Mouse (Mus musculus) hindbrain, embryonic 11.5 days (tissue): Measurements from ENCODE around the gene Abcb4. TPM values are rescaled to one million over a fixed set of nuclear protein-coding genes. Genes with fewer than 3 reads are reported as not detected.

Source experiments
- ATAC-seq: fragments of 200-750 bp; cut with Nextera tagmentation; 2 replicates; pipeline ENCODE4 v1.8.0; 2017; ENCODE audit warnings: mild to moderate bottlenecking, moderate TSS enrichment, moderate library complexity; ENCODE audit not compliant: low FRiP score
- DNase-seq: peaks from one replicate; pipeline ENCODE4 v3.0.0-alpha.2; 2015; ENCODE audit warnings: low spot score
- H3K27ac ChIP-seq: fragments of 300-500 bp; sonication (generic); 2 replicates; pipeline ENCODE4 v1.5.1; 2014; ENCODE audit warnings: mild to moderate bottlenecking, low read depth, low read length
- H3K27me3 ChIP-seq: fragments of 300-500 bp; sonication (generic); 2 replicates; pipeline ENCODE4 v1.6.1; 2014; ENCODE audit warnings: mild to moderate bottlenecking, low read length, moderate library complexity, mixed read lengths; ENCODE audit not compliant: control insufficient read depth, insufficient read depth
- H3K36me3 ChIP-seq: fragments of 300-500 bp; sonication (generic); 2 replicates; pipeline ENCODE4 v1.6.1; 2014; ENCODE audit warnings: mild to moderate bottlenecking, low read length, moderate library complexity, mixed read lengths; ENCODE audit not compliant: control insufficient read depth, insufficient read depth
- H3K4me1 ChIP-seq: fragments of 300-500 bp; sonication (generic); replicated peaks from 2 replicates; pipeline ENCODE4 v1.6.1; 2014; ENCODE audit warnings: low read length, mixed read lengths; ENCODE audit not compliant: control insufficient read depth, insufficient read depth
- H3K4me2 ChIP-seq: fragments of 300-500 bp; sonication (generic); replicated peaks from 2 replicates; pipeline ENCODE4 v1.6.1; 2014; ENCODE audit warnings: mild to moderate bottlenecking, low read depth, low read length
- H3K4me3 ChIP-seq: fragments of 300-500 bp; sonication (generic); 2 replicates; pipeline ENCODE4 v1.5.1; 2014; ENCODE audit warnings: low read depth, low read length
- H3K9ac ChIP-seq: fragments of 300-500 bp; sonication (generic); 2 replicates; pipeline ENCODE4 v1.6.1; 2014; ENCODE audit warnings: low read depth, low read length
- H3K9me3 ChIP-seq: fragments of 300-500 bp; sonication (generic); 2 replicates; pipeline ENCODE4 v1.6.1; 2016; ENCODE audit warnings: low read length; ENCODE audit not compliant: control insufficient read depth
- WGBS: fragments of 180-500 bp; shearing (Covaris S2); extraction: QIAGEN DNeasy Blood & Tissue Kit; methylation state at CpG from one replicate; pipeline ENCODE4 v1.1.7; 2014; 5-methylcytosine and 5-hydroxymethylcytosine counted together
- polyA plus RNA-seq: library from polyadenylated mRNA; unstranded; fragments of >200 nt; fragmentation: Nextera tagmentation; extraction: Ambion mirVana; gene quantifications from 2 replicates; pipeline ENCODE4 v1.2.1, GENCODE M21; 2014

The Abcb4 gene
- polyA plus RNA-seq, 1 experiment from 2014 or later, result 0.37 TPM

DNA sequence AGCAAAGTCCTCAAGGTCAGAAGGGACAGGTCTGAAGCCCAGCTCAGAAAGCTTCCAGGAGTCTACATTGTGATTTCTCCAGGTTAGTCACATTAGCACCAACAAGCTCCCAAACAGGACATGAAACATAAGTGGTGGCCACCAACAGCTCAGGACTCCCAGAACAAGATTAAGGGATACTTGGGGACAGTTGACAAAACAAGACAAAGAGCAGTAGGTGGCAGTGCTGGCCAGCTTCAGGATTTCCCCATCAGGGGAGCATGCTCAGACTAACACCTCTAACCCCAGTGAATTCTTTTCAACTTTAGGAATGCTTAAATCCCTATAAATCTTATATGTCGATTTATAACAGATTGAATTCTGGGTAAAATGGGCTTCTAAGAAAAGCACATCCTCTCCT lies 25.5 kb upstream of the Abcb4 start:
- Histone ChIP-seq H3K4me1 (no peaks in the 10 kb centered on the region), H3K27ac (no peak overlapping the region), H3K4me3 (no peak overlapping the region), H3K9me3 (no peaks in the 10 kb centered on the region), H3K36me3 (no peaks in the 10 kb centered on the region), H3K4me2 (no peak overlapping the region), H3K27me3 (no peaks in the 10 kb centered on the region), H3K9ac (no peak overlapping the region)
- no peak; the same call in 1 of the 2 replicates for ATAC-seq
- WGBS, result 11% methylated on average over 1 of the region's 1 CpGs
- peak; percentile 36 for DNase-seq

DNA sequence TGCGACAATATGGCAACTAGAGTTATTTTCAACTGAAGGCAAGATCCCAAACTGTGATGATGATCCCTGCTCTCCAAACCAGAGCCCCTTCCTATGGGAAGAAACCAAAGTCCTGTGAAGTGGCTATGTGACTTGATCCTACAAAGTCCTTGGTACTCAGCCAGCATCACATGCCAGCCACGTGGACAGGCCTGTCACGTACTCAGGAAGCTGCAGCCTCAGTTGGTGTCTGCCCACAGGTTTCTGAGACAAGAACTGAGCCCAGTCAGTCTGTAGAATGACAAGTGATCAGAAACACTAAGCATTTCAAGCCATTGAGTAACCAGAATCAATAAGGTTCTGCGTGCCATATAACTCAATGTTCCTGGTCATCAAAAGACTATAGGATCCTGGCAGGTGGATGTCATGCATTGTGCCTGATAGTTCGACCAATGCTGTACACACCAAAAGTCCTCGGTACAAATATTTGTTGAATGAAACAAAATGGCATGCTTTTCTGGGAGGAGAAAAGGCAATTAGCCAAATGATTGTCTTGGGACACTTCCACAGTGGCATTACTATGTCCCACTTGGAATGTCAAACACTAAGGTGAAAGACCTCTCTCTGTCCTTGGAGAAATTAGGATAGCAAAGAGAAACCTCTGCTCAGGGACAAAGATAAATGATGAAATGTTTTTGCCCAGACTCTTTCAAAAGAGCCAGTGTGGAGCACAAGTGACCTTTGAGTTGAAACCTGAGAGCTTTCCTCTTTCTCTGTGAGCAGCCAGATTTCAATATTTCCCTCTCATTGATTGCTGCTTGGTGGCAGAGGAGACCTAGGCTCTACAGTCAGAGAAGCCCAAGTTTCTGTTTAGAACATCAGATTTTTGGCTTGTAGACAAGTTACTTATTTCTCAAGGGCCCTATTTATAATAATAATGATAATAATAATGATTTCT lies 20.3 kb upstream of the Abcb4 start:
- DNase-seq (no peak), ATAC-seq (no peak)
- Histone ChIP-seq H3K9ac (no peak overlapping the region), H3K27me3 (no peaks in the 10 kb centered on the region), H3K4me1 (no peaks in the 10 kb centered on the region), H3K36me3 (no peaks in the 10 kb centered on the region), H3K4me3 (no peak overlapping the region), H3K9me3 (no peaks in the 10 kb centered on the region), H3K27ac (no peak overlapping the region), H3K4me2 (no peak overlapping the region)
- 87% methylated on average over 6 of the region's 6 CpGs for WGBS

DNA sequence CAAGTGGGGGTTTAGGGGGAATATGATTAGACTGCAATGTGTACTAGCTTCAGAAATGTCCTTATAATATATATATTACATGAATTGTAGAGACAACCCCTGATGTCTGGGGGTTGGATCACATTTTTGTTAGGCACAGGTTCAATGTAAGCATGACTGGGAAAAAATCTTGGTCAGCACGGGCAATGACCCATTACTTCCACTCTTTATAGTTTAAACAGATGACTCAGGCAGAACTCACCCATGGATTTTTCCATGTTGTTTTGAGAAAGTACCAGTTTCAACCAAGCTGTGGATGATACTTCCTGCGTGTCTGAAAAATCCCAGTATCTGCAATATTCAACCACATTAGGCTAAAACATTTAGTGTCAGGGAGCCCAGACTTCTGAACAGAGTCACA lies 16.4 kb upstream of the Abcb4 start:
- Histone ChIP-seq H3K27me3 (no peaks in the 10 kb centered on the region), H3K9ac (no peak overlapping the region), H3K4me1 (no peaks in the 10 kb centered on the region), H3K27ac (no peak overlapping the region), H3K9me3 (no peaks in the 10 kb centered on the region), H3K4me2 (no peak overlapping the region), H3K4me3 (no peak overlapping the region), H3K36me3 (no peaks in the 10 kb centered on the region)
- DNase-seq (no peak), ATAC-seq (no peak)
- 89% methylated on average over 2 of the region's 2 CpGs for WGBS

DNA sequence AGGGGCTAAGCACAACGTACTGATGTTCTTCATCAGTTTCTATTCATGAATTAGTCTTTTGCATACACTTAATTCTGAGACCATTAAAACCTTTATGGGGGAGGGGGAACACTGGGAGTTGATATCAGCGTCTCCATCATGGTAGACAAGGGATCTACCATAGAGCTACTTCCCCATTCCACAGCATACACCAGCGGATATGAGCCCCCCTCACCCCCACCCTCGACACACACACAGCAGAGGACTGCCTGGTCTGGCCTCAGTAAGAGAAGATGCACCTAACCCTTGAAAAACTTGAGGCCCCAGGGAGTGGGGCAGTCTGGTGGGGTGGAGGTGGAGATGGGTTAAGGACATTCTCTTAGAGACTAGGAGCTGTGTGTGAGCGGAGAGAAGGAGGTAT lies 15.7 kb upstream of the Abcb4 start:
- Histone ChIP-seq H3K36me3 (no peaks in the 10 kb centered on the region), H3K4me3 (no peak overlapping the region), H3K9ac (no peak overlapping the region), H3K4me1 (no peaks in the 10 kb centered on the region), H3K27me3 (no peaks in the 10 kb centered on the region), H3K27ac (no peak overlapping the region), H3K4me2 (no peak overlapping the region), H3K9me3 (no peaks in the 10 kb centered on the region)
- WGBS, result 74% methylated on average over 5 of the region's 5 CpGs
- no peak for DNase-seq
- no peak for ATAC-seq

DNA sequence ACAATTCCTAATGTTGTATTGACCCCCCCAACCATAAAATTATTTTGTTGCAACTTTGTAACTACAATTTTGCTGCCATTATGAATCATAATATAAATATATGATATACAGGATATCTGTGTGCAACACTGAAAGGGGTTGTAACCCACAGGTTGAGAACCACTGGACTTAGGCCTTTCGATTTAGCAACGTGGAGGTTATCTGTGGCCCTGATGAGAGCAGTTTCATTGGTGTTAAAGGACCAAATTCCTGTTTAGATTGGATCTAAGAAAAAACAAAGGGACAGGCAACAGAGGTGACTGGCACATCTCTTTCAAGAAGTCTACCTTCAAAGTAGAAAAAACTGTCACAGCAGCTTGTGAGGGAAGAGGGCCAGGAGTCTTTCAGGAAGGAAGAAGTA lies 7.7 kb upstream of the Abcb4 start:
- no peak for ATAC-seq
- WGBS, result 79% methylated on average over 2 of the region's 2 CpGs
- H3K4me3 ChIP-seq, result no peak overlapping the region
- H3K4me2 ChIP-seq, result no peak overlapping the region
- H3K27ac ChIP-seq, result no peak overlapping the region
- no peaks in the 10 kb centered on the region for H3K36me3 ChIP-seq
- H3K27me3 ChIP-seq, result no peaks in the 10 kb centered on the region
- DNase-seq, result no peak
- no peaks in the 10 kb centered on the region for H3K4me1 ChIP-seq
- no peaks in the 10 kb centered on the region for H3K9me3 ChIP-seq
- H3K9ac ChIP-seq, result no peak overlapping the region

DNA sequence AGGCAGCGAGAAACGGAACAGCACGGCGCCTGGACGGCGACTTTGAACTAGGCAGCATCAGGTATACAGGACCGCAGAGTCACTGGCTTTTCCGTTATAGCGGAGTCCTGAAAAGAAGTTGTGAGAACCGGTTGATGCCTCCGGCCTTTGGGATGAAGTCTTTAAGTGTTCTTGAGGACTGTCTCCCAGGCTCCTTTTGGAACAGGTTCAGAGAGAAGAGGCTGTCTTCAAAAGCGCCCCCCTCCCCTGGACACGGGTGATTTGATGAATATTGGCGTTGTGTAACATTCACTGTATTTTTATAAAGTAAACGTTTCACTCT lies 548 bp downstream of the Abcb4 start:
- H3K4me2 ChIP-seq, result peak overlapping the region; percentile 97
- peak overlapping the region; percentile 58 for H3K9ac ChIP-seq
- DNase-seq, result no peak
- no peak for ATAC-seq
- H3K4me3 ChIP-seq, result peak overlapping the region; percentile 72
- H3K27me3 ChIP-seq, result peaks cover 2% of the 10 kb centered on the region; the same call in 1 of the 2 replicates
- no peaks in the 10 kb centered on the region for H3K4me1 ChIP-seq
- no peaks in the 10 kb centered on the region for H3K9me3 ChIP-seq
- 10% methylated on average over 15 of the region's 15 CpGs for WGBS
- no peak overlapping the region for H3K27ac ChIP-seq
- no peaks in the 10 kb centered on the region for H3K36me3 ChIP-seq

DNA sequence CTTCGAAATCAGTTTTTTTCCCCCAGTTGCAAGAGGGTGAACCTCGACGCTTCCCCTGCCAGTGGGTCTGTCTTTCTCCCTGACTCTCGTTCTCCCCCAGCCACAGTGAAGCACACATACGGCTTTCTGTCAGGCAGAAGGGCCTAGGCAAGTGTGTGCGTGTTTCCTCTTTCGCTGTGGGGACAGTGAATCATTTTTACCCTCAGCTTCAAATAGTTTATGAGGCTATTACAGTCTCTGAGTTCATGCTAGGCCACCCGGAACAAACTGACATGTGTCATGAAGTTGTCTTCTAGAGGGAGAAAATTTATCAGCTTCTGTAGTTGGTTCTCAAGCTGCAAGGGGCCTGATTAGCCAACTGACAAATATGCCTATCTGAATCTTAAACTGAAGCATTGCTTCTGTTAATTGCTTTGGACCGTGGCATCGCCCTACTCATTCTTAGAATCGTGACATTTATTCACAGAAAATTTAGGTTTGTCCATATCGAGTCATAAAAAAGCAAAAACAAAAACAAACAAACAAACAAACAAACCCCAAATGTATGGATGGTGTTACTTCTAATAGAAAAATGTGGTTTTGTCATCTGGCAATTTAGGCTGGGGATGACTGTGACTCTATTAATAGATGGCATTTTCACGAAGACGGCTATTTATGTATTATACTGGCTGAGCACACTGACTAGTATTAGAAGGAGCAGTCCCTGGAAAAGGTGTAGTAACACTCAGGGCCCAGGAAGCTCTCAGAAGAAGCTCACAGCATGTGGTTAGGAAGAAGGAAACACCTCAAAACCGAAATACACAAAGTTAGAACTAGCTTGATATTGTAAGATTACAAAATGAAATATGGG lies 1.3 kb downstream of the Abcb4 start:
- no peak overlapping the region for H3K27ac ChIP-seq
- WGBS, result 70% methylated on average over 15 of the region's 15 CpGs
- H3K4me1 ChIP-seq, result no peaks in the 10 kb centered on the region
- no peak overlapping the region for H3K9ac ChIP-seq
- DNase-seq (no peak), ATAC-seq (no peak)
- H3K9me3 ChIP-seq, result no peaks in the 10 kb centered on the region
- H3K4me2 ChIP-seq, result no peak overlapping the region
- H3K4me3 ChIP-seq, result no peak overlapping the region
- H3K36me3 ChIP-seq, result no peaks in the 10 kb centered on the region
- H3K27me3 ChIP-seq, result peaks cover 2% of the 10 kb centered on the region; the same call in 1 of the 2 replicates

DNA sequence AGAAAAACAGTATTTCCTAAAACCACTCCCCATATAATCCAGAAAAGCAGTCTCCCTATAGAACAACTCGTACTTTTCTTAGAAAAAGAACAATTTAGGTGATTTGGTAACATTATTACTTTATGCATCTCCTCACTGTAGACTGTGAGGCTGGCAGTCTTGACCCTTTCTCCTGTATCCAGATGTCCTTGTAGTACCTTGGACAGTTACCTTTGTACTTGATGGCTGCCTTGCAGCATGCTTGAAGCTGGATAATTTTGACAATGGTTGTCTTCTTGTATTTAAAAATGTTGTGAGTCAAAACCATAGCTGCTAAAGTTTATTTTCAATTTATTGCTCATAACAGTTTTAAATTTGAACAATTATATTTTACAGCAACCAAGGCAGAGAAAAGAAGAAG lies 2.7 kb downstream of the Abcb4 start:
- Histone ChIP-seq H3K4me2 (no peak overlapping the region), H3K36me3 (no peaks in the 10 kb centered on the region), H3K27me3 (peaks cover 2% of the 10 kb centered on the region; the same call in 1 of the 2 replicates), H3K9me3 (no peaks in the 10 kb centered on the region), H3K27ac (no peak overlapping the region), H3K4me1 (no peaks in the 10 kb centered on the region), H3K4me3 (no peak overlapping the region), H3K9ac (no peak overlapping the region)
- 77% methylated on average over 1 of the region's 1 CpGs for WGBS
- DNase-seq (no peak), ATAC-seq (no peak)
